Mouse (Mus musculus) urinary bladder, postnatal 10 days (tissue): ENCODE measurements at regions not wholly inside any gene's neighbourhood (a gene's known extent, or its start where the extent isn't known, plus 50 kb on each side); places are given as distances from the start of the nearest gene placed in this dataset.
A peak's percentile ranks its signal among the peaks of the same experiment; 100 is the strongest.

ENCODE experiments used
- DNase-seq: peaks from one replicate; pipeline ENCODE4 v3.0.0; 2022; ENCODE audit warnings: low spot score

GRCm38 (mm10) chr7:134534821-134535220 is 135.6 kb upstream of the Dock1 start:
- no peak for DNase-seq

- no peak for DNase-seq
Measured at GRCm38 (mm10) chr7:134541699-134542098, 128.8 kb upstream of the Dock1 start.

GRCm38 (mm10) chr7:134546187-134546586 is 124.3 kb upstream of the Dock1 start:
- DNase-seq: no peak

- DNase-seq: no peak
Measured at GRCm38 (mm10) chr7:134549286-134549919, 121.1 kb upstream of the Dock1 start.

- DNase-seq: no peak
Measured at GRCm38 (mm10) chr7:134550221-134550809, 120.1 kb upstream of the Dock1 start.

GRCm38 (mm10) chr7:134552051-134552451 is 118.4 kb upstream of the Dock1 start:
- DNase-seq: no peak

GRCm38 (mm10) chr7:134556061-134556460 is 114.4 kb upstream of the Dock1 start:
- DNase-seq: no peak

GRCm38 (mm10) chr7:134566322-134566721 is 104.1 kb upstream of the Dock1 start:
- DNase-seq: peak; percentile 24

- DNase-seq: no peak
Measured at GRCm38 (mm10) chr7:134569247-134569646, 101.2 kb upstream of the Dock1 start.

- no peak for DNase-seq
Measured at GRCm38 (mm10) chr7:134570176-134570810, 100.2 kb upstream of the Dock1 start.

- DNase-seq: no peak
Measured at GRCm38 (mm10) chr7:134581746-134582145, 88.7 kb upstream of the Dock1 start.

- no peak for DNase-seq
Measured at GRCm38 (mm10) chr7:134585478-134585877, 85.0 kb upstream of the Dock1 start.

- no peak for DNase-seq
Measured at GRCm38 (mm10) chr7:134586990-134587389, 83.5 kb upstream of the Dock1 start.

GRCm38 (mm10) chr7:134607886-134608285 is 62.6 kb upstream of the Dock1 start:
- DNase-seq: no peak

- no peak for DNase-seq
Measured at GRCm38 (mm10) chr7:134610159-134610558, 60.3 kb upstream of the Dock1 start.

GRCm38 (mm10) chr7:134611371-134611770 is 59.1 kb upstream of the Dock1 start:
- no peak for DNase-seq

- no peak for DNase-seq
Measured at GRCm38 (mm10) chr7:134612175-134612633, 58.2 kb upstream of the Dock1 start.

GRCm38 (mm10) chr7:134619220-134619975 is 51.1 kb upstream of the Dock1 start:
- DNase-seq: no peak

GRCm38 (mm10) chr7:134620006-134620405 is 50.4 kb upstream of the Dock1 start:
- no peak for DNase-seq
